Mouse (Mus musculus) limb, embryonic 12.5 days (tissue): ENCODE measurements around the gene Fxyd5. TPM values are rescaled to one million over a fixed set of nuclear protein-coding genes. Genes with fewer than 3 reads are reported as not detected.

Experiments used
- ATAC-seq: fragments of 200-750 bp; cut with Nextera tagmentation; 2 replicates; pipeline ENCODE4 v1.8.0; 2017; ENCODE audit warnings: low read depth, moderate TSS enrichment; ENCODE audit not compliant: insufficient number of reproducible peaks, insufficient read depth, low FRiP score, low TSS enrichment
- H3K27ac ChIP-seq: fragments of 300-500 bp; sonication (generic); 2 replicates; pipeline ENCODE4 v1.5.1; 2016; ENCODE audit warnings: mild to moderate bottlenecking, moderate library complexity
- H3K27me3 ChIP-seq: fragments of 300-500 bp; sonication (generic); 2 replicates; pipeline ENCODE4 v1.6.1; 2016; ENCODE audit warnings: mild to moderate bottlenecking, moderate library complexity
- H3K36me3 ChIP-seq: fragments of 300-500 bp; sonication (generic); 2 replicates; pipeline ENCODE4 v1.6.1; 2016; ENCODE audit warnings: mild to moderate bottlenecking, moderate library complexity
- H3K4me1 ChIP-seq: fragments of 300-500 bp; sonication (generic); replicated peaks from 2 replicates; pipeline ENCODE4 v1.6.1; 2016
- H3K4me2 ChIP-seq: fragments of 300-500 bp; sonication (generic); 2 replicates; pipeline ENCODE4 v1.6.1; 2016; ENCODE audit warnings: mild to moderate bottlenecking, moderate library complexity
- H3K4me3 ChIP-seq: fragments of 300-500 bp; sonication (generic); replicated peaks from 2 replicates; pipeline ENCODE4 v1.5.1; 2016; ENCODE audit warnings: mild to moderate bottlenecking
- H3K9ac ChIP-seq: fragments of 300-500 bp; sonication (generic); replicated peaks from 2 replicates; pipeline ENCODE4 v1.6.1; 2016; ENCODE audit warnings: mild to moderate bottlenecking, moderate library complexity
- H3K9me3 ChIP-seq: fragments of 300-500 bp; sonication (generic); 2 replicates; pipeline ENCODE4 v1.6.1; 2016; ENCODE audit warnings: mild to moderate bottlenecking, moderate library complexity
- WGBS: fragments of 180-500 bp; shearing (Covaris S2); methylation state at CpG from one replicate; pipeline ENCODE4 v1.1.7; 2016; 5-methylcytosine and 5-hydroxymethylcytosine counted together
- polyA plus RNA-seq: library from polyadenylated mRNA; unstranded; fragments of >200 nt; fragmentation: Nextera tagmentation; extraction: Ambion mirVana; gene quantifications from 2 replicates; pipeline ENCODE4 v1.2.1, GENCODE M21; 2016

The Fxyd5 gene
- polyA plus RNA-seq, 1 experiment from 2014 or later: 10.3 TPM

- Histone ChIP-seq H3K4me2 (no peak overlapping the region), H3K9ac (no peak overlapping the region), H3K27ac (no peak overlapping the region), H3K4me3 (no peak overlapping the region), H3K4me1 (peaks cover 14% of the 10 kb centered on the region), H3K9me3 (no peaks in the 10 kb centered on the region), H3K36me3 (no peaks in the 10 kb centered on the region), H3K27me3 (peaks cover 42% of the 10 kb centered on the region)
- 81% methylated on average over 4 of the region's 4 CpGs for WGBS
- no peak for ATAC-seq
Measured at GRCm38 (mm10) chr7:31039011-31039410, 3.3 kb downstream of the Fxyd5 start.

- no peaks in the 10 kb centered on the region for H3K9me3 ChIP-seq
- no peak overlapping the region for H3K27ac ChIP-seq
- H3K4me2 ChIP-seq: no peak overlapping the region
- WGBS: 66% methylated on average over 2 of the region's 2 CpGs
- H3K4me3 ChIP-seq: no peak overlapping the region
- H3K36me3 ChIP-seq: no peaks in the 10 kb centered on the region
- no peak overlapping the region for H3K9ac ChIP-seq
- no peak for ATAC-seq
- H3K27me3 ChIP-seq: peaks cover 29% of the 10 kb centered on the region
- H3K4me1 ChIP-seq: peaks cover 12% of the 10 kb centered on the region
Measured at GRCm38 (mm10) chr7:31037675-31038074, 4.6 kb downstream of the Fxyd5 start.

GRCm38 (mm10) chr7:31036917-31037316 lies 5.4 kb downstream of the Fxyd5 start:
- no peak for ATAC-seq
- Histone ChIP-seq H3K4me3 (no peak overlapping the region), H3K4me2 (no peak overlapping the region), H3K9ac (no peak overlapping the region), H3K9me3 (no peaks in the 10 kb centered on the region), H3K4me1 (peaks cover 4% of the 10 kb centered on the region), H3K27me3 (peaks cover 21% of the 10 kb centered on the region), H3K27ac (no peak overlapping the region), H3K36me3 (no peaks in the 10 kb centered on the region)
- 79% methylated on average over 7 of the region's 7 CpGs for WGBS

GRCm38 (mm10) chr7:31035291-31035690 lies 7.0 kb downstream of the Fxyd5 start:
- Histone ChIP-seq H3K36me3 (no peaks in the 10 kb centered on the region), H3K4me2 (no peak overlapping the region), H3K27ac (no peak overlapping the region), H3K27me3 (peaks cover 5% of the 10 kb centered on the region), H3K9me3 (no peaks in the 10 kb centered on the region), H3K4me1 (no peaks in the 10 kb centered on the region), H3K4me3 (no peak overlapping the region), H3K9ac (no peak overlapping the region)
- no peak for ATAC-seq
- 80% methylated on average over 11 of the region's 11 CpGs for WGBS

GRCm38 (mm10) chr7:31034789-31035188 lies 7.5 kb downstream of the Fxyd5 start:
- Histone ChIP-seq H3K4me2 (no peak overlapping the region), H3K4me3 (no peak overlapping the region), H3K27me3 (peaks cover under 1% of the 10 kb centered on the region; the same call in 1 of the 2 replicates), H3K9me3 (no peaks in the 10 kb centered on the region), H3K36me3 (no peaks in the 10 kb centered on the region), H3K9ac (no peak overlapping the region), H3K27ac (no peak overlapping the region), H3K4me1 (no peaks in the 10 kb centered on the region)
- no peak for ATAC-seq
- 69% methylated on average over 11 of the region's 11 CpGs for WGBS

GRCm38 (mm10) chr7:31033409-31034165 lies 8.7 kb downstream of the Fxyd5 start:
- Histone ChIP-seq H3K4me1 (no peaks in the 10 kb centered on the region), H3K27ac (no peak overlapping the region), H3K9me3 (no peaks in the 10 kb centered on the region), H3K27me3 (no peaks in the 10 kb centered on the region), H3K36me3 (no peaks in the 10 kb centered on the region), H3K4me2 (no peak overlapping the region), H3K4me3 (no peak overlapping the region), H3K9ac (no peak overlapping the region)
- no peak for ATAC-seq
- WGBS: 65% methylated on average over 9 of the region's 9 CpGs

- Histone ChIP-seq H3K4me1 (no peaks in the 10 kb centered on the region), H3K27me3 (no peaks in the 10 kb centered on the region), H3K9me3 (no peaks in the 10 kb centered on the region), H3K27ac (no peak overlapping the region), H3K9ac (no peak overlapping the region), H3K4me3 (no peak overlapping the region), H3K4me2 (no peak overlapping the region), H3K36me3 (no peaks in the 10 kb centered on the region)
- ATAC-seq: no peak
- WGBS: 82% methylated on average over 7 of the region's 7 CpGs
Measured at GRCm38 (mm10) chr7:31031731-31032130, 10.6 kb downstream of the Fxyd5 start.

- H3K36me3 ChIP-seq: no peaks in the 10 kb centered on the region
- H3K4me1 ChIP-seq: no peaks in the 10 kb centered on the region
- no peak for ATAC-seq
- H3K27me3 ChIP-seq: no peaks in the 10 kb centered on the region
- no peaks in the 10 kb centered on the region for H3K9me3 ChIP-seq
- H3K9ac ChIP-seq: no peak overlapping the region
- H3K4me3 ChIP-seq: no peak overlapping the region
- H3K27ac ChIP-seq: no peak overlapping the region
- 81% methylated on average over 2 of the region's 2 CpGs for WGBS
- no peak overlapping the region for H3K4me2 ChIP-seq
Measured at GRCm38 (mm10) chr7:31030717-31031116, 11.6 kb downstream of the Fxyd5 start.

- H3K4me3 ChIP-seq: no peak overlapping the region
- no peak overlapping the region for H3K4me2 ChIP-seq
- no peak overlapping the region for H3K27ac ChIP-seq
- ATAC-seq: no peak
- no peaks in the 10 kb centered on the region for H3K9me3 ChIP-seq
- H3K27me3 ChIP-seq: no peaks in the 10 kb centered on the region
- no peaks in the 10 kb centered on the region for H3K36me3 ChIP-seq
- no peak overlapping the region for H3K9ac ChIP-seq
- H3K4me1 ChIP-seq: no peaks in the 10 kb centered on the region
- WGBS: 71% methylated on average over 8 of the region's 8 CpGs
Measured at GRCm38 (mm10) chr7:31028609-31029008, 13.7 kb downstream of the Fxyd5 start.

GRCm38 (mm10) chr7:31017104-31017901 lies 25.0 kb downstream of the Fxyd5 start:
- peak; percentile 64 for ATAC-seq
- Histone ChIP-seq H3K27me3 (no peaks in the 10 kb centered on the region), H3K9me3 (no peaks in the 10 kb centered on the region), H3K9ac (no peak overlapping the region), H3K36me3 (no peaks in the 10 kb centered on the region), H3K4me2 (no peak overlapping the region; the same call in 1 of the 2 replicates), H3K4me3 (no peak overlapping the region), H3K4me1 (peaks cover 15% of the 10 kb centered on the region), H3K27ac (peak overlapping the region; percentile 45; the same call in 1 of the 2 replicates)
- WGBS: 46% methylated on average over 10 of the region's 10 CpGs

- WGBS: 84% methylated on average over 5 of the region's 5 CpGs
- Histone ChIP-seq H3K4me1 (peaks cover 15% of the 10 kb centered on the region), H3K4me2 (no peak overlapping the region), H3K36me3 (no peaks in the 10 kb centered on the region), H3K4me3 (no peak overlapping the region), H3K9ac (no peak overlapping the region), H3K9me3 (no peaks in the 10 kb centered on the region), H3K27me3 (no peaks in the 10 kb centered on the region), H3K27ac (no peak overlapping the region)
- no peak for ATAC-seq
Measured at GRCm38 (mm10) chr7:31012971-31013370, 29.3 kb downstream of the Fxyd5 start.
